Mouse (Mus musculus) urinary bladder, postnatal 14 days (tissue): Measurements from ENCODE around the gene Tex50.

ENCODE experiments used
- DNase-seq: peaks from one replicate; pipeline ENCODE4 v3.0.0; 2021; ENCODE audit warnings: low spot score

Gene Tex50

GRCm38 (mm10) chr1:161122661-161123418 is 36.3 kb downstream of the Tex50 start:
- no peak for DNase-seq

GRCm38 (mm10) chr1:161114591-161114990 is 44.5 kb downstream of the Tex50 start:
- no peak for DNase-seq

- DNase-seq = no peak
These were observed 49.9 kb downstream of the Tex50 start for GRCm38 (mm10) chr1:161109216-161109615.
